Mouse (Mus musculus) megakaryocyte, embryonic 14.5 days (primary cell): ENCODE data around the gene Guca1a. TPM values are rescaled to one million over a fixed set of nuclear protein-coding genes. Genes with fewer than 3 reads are reported as not detected.

ENCODE experiments used
- H3K27me3 ChIP-seq: replicated peaks from 2 replicates; pipeline ENCODE3; 2012; ENCODE audit warnings: inconsistent platforms
- H3K36me3 ChIP-seq: replicated peaks from 2 replicates; pipeline ENCODE3; 2012; ENCODE audit warnings: low read length, inconsistent platforms, mixed read lengths
- H3K4me1 ChIP-seq: 2 replicates; pipeline ENCODE4 v1.6.1; 2012; ENCODE audit warnings: inconsistent platforms
- H3K4me3 ChIP-seq: replicated peaks from 2 replicates; pipeline ENCODE3; 2012; ENCODE audit warnings: moderate library complexity, mild to moderate bottlenecking, inconsistent platforms
- H3K9me3 ChIP-seq: 2 replicates; pipeline ENCODE4 v1.6.1; 2012; ENCODE audit warnings: inconsistent platforms
- FLI1 ChIP-seq: IDR thresholded peaks from 2 replicates; pipeline ENCODE4 v1.6.1; 2012; ENCODE audit warnings: low read length, inconsistent platforms, mixed read lengths
- GATA1 ChIP-seq: IDR thresholded peaks from 3 replicates; pipeline ENCODE4 v1.6.1; 2012; ENCODE audit warnings: mixed read lengths, low read length, inconsistent platforms, borderline replicate concordance
- polyA plus RNA-seq: library from polyadenylated mRNA; stranded (reverse); fragments of >175 nt; gene quantifications from 2 replicates; pipeline ENCODE4 v1.2.3, GENCODE M21; 2012; ENCODE audit warnings: low replicate concordance; ENCODE audit not compliant: insufficient read depth

The Guca1a gene
- polyA plus RNA-seq, 1 experiment: 4.2 TPM

DNA sequence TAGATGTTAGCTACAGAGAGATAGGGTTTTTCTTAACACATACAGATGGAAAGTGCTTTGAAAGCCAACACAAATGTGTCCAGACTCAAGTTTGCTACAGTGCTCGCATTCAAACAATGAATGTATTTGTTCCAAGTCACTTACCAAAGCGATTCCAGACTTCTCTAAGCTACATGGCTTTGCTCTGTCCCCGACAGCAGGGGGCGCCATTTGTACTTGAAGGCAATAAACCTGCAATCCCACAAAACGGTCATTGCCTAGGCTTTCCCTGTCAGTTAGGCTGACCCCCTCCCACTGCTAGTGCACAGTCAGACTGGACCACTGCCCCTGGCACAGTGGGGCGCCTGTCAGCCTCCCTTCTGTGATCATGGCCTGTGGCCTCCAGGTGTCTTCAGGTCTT lies 40.4 kb downstream of the Guca1a start:
- Histone ChIP-seq H3K4me1 (peaks cover 5% of the 10 kb centered on the region), H3K9me3 (peaks cover 5% of the 10 kb centered on the region), H3K4me3 (no peak overlapping the region), H3K27me3 (peaks cover 3% of the 10 kb centered on the region), H3K36me3 (peaks cover 47% of the 10 kb centered on the region)
- no peak for TF ChIP-seq FLI1
- no peak for TF ChIP-seq GATA1

DNA sequence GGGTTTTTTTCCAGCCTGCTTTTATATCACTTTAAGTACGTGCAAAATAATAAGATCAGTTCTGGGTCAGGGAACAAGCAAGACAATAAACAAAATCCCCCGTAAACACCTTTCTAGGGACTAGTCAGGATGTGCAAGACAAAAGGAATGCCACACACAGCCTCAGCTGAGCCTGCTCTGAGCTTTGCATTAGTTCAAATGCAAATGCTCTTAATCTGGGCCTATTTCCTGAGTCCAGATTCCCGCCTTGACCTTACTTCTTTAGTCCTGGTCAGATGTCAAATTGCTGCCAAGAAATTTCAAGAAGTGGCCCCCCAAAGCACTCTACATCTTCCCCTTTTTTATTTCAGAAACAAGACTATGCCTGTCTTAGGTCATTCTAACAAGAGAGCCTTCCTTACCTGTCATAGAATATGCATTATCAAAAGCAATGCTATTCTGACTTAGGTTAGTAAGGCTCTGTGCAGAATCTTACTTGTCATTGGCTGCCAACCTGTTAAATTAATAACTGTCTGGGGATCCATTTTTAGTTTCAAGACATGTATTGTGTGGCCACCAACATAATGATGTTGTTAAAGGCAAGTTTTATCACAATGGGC lies 50.6 kb downstream of the Guca1a start:
- peaks cover 5% of the 10 kb centered on the region for H3K27me3 ChIP-seq
- H3K36me3 ChIP-seq: peaks cover 93% of the 10 kb centered on the region
- TF ChIP-seq GATA1 (no peak), FLI1 (no peak)
- H3K4me3 ChIP-seq: no peak overlapping the region
- H3K9me3 ChIP-seq: peaks cover 60% of the 10 kb centered on the region
- no peaks in the 10 kb centered on the region for H3K4me1 ChIP-seq

Other genes starting within 250 kb of the Guca1a start
- gene Mrps10, start 31.7 kb downstream of the Guca1a start, polyA plus RNA-seq: 1.8 and 8.1 TPM in 2 replicates
- gene Guca1b, start 15.2 kb downstream of the Guca1a start, polyA plus RNA-seq: not detected in 2 replicates
- gene AI661453, start 36.0 kb upstream of the Guca1a start, polyA plus RNA-seq: 0.44 and 0.48 TPM in 2 replicates
- gene 1700001C19Rik, start 36.8 kb upstream of the Guca1a start, polyA plus RNA-seq: not detected in 2 replicates
- gene Taf8, start 101.7 kb upstream of the Guca1a start, polyA plus RNA-seq: 8.7 and 11.5 TPM in 2 replicates
- 872 and 1,542 TPM in 2 replicates for gene Ccnd3, start 104.5 kb upstream of the Guca1a start, polyA plus RNA-seq
- gene Bysl, start 210.9 kb upstream of the Guca1a start, polyA plus RNA-seq: 7.8 and 17.7 TPM in 2 replicates
- gene Med20, start 211.0 kb upstream of the Guca1a start, polyA plus RNA-seq: 2.3 TPM in 1 of 2 replicates, not detected in the other
- 0.29 and 0.81 TPM in 2 replicates for gene Gm20517, start 211.0 kb upstream of the Guca1a start, polyA plus RNA-seq
- 1.2 and 3.7 TPM in 2 replicates for gene Usp49, start 230.1 kb upstream of the Guca1a start, polyA plus RNA-seq